Comparison of ENCODE assay signal across 14 mouse cellular contexts in genomic region chr3:117480131-117480530, GRCm38 (mm10).
"Had no signal": no experiment of that assay in that cellular context is flagged by ENCODE, and none has a peak within 500 bp of the region (broad histone marks: within the 10 kb centered on the region; RNA-seq: fewer than 3 reads in every experiment).

No protein-coding gene starts in this region.

- H3K27ac ChIP-seq: intestine, embryonic 15.5 days; layer of hippocampus, adult 2 months; limb, embryonic 10.5 days; midbrain, embryonic 10.5 days; neural tube, embryonic 13.5 days had no signal

- DNase-seq: kidney, adult 18-20 months; kidney, postnatal 10 days; kidney, postnatal 4 days; lung, embryonic 14.5 days; lung, postnatal 10 days; lung, postnatal 4 days; midbrain, embryonic 14.5 days; retina, postnatal 1 day had no signal

- H3K27me3 ChIP-seq: intestine, embryonic 15.5 days; neural tube, embryonic 13.5 days had no signal

- H3K9me3 ChIP-seq: intestine, embryonic 15.5 days; limb, embryonic 10.5 days; midbrain, embryonic 10.5 days; neural tube, embryonic 13.5 days had no signal

- H3K4me3 ChIP-seq: intestine, embryonic 15.5 days; layer of hippocampus, adult 2 months; limb, embryonic 10.5 days; midbrain, embryonic 10.5 days; neural tube, embryonic 13.5 days had no signal

- H3K4me2 ChIP-seq: intestine, embryonic 15.5 days; liver, embryonic 11.5 days; lung, embryonic 14.5 days; neural tube, embryonic 13.5 days had no signal

- H3K4me1 ChIP-seq: intestine, embryonic 15.5 days; limb, embryonic 10.5 days; midbrain, embryonic 10.5 days; neural tube, embryonic 13.5 days had no signal

- H3K36me3 ChIP-seq: intestine, embryonic 15.5 days; limb, embryonic 10.5 days; midbrain, embryonic 10.5 days; neural tube, embryonic 13.5 days had no signal

- H3K9ac ChIP-seq: intestine, embryonic 15.5 days; lung, embryonic 14.5 days; neural tube, embryonic 13.5 days had no signal

- ATAC-seq: intestine, embryonic 15.5 days had no signal
